Mouse (Mus musculus) NIH3T3 (cell line): ENCODE measurements around the gene Nfix.
A peak's percentile ranks its signal among the peaks of the same experiment; 100 is the strongest.
"Not testable (repeated sequence)": the region's sequence is repeated elsewhere in the genome, so short reads cannot be mapped to it uniquely, and the experiment has no call there.

Source experiments
- DNase-seq: peaks from one replicate; pipeline ENCODE4 v3.0.0-alpha.2; 2012; ENCODE audit warnings: low read depth

Nfix gene

GRCm38 (mm10) chr8:84700526-84700925, 99.6 kb downstream of the Nfix start:
- no peak for DNase-seq

- DNase-seq, result peak; percentile 74
Observed at GRCm38 (mm10) chr8:84699861-84700322, 100.3 kb downstream of the Nfix start.

- DNase-seq, result peak; percentile 71
Observed at GRCm38 (mm10) chr8:84698929-84699401, 101.2 kb downstream of the Nfix start.

- no peak for DNase-seq
Observed at GRCm38 (mm10) chr8:84698288-84698687, 101.9 kb downstream of the Nfix start.

- peak; percentile 71 for DNase-seq
Observed at GRCm38 (mm10) chr8:84697166-84698130, 102.7 kb downstream of the Nfix start.

GRCm38 (mm10) chr8:84695140-84695539, 105.0 kb downstream of the Nfix start:
- no peak for DNase-seq

GRCm38 (mm10) chr8:84693332-84693731, 106.8 kb downstream of the Nfix start:
- DNase-seq, result no peak

GRCm38 (mm10) chr8:84689091-84689915, 110.8 kb downstream of the Nfix start:
- peak; percentile 94 for DNase-seq

GRCm38 (mm10) chr8:84687705-84688100, 112.4 kb downstream of the Nfix start, which contains the start of gene Nacc1:
Gene Nacc1 (minus strand): TSS chr8:84687862.
- DNase-seq, result peak; percentile 95

- peak; percentile 64 for DNase-seq
Observed at GRCm38 (mm10) chr8:84687003-84687704, 113.0 kb downstream of the Nfix start.

- peak; percentile 79 for DNase-seq
Observed at GRCm38 (mm10) chr8:84686191-84687002, 113.7 kb downstream of the Nfix start, which contains the start of gene Trmt1. Gene Trmt1 (plus strand): TSS chr8:84686307.

- DNase-seq, result no peak
Observed at GRCm38 (mm10) chr8:84684537-84684936, 115.6 kb downstream of the Nfix start.

GRCm38 (mm10) chr8:84682257-84682656, 117.9 kb downstream of the Nfix start:
- no peak for DNase-seq

- no peak for DNase-seq
Observed at GRCm38 (mm10) chr8:84681476-84681875, 118.7 kb downstream of the Nfix start.

GRCm38 (mm10) chr8:84677305-84677704, 122.8 kb downstream of the Nfix start:
- no peak for DNase-seq

- DNase-seq, result not testable (repeated sequence)
Observed at GRCm38 (mm10) chr8:84670295-84671006, 129.7 kb downstream of the Nfix start.

- DNase-seq, result no peak
Observed at GRCm38 (mm10) chr8:84668731-84669485, 131.2 kb downstream of the Nfix start.

GRCm38 (mm10) chr8:84668081-84668480, 132.1 kb downstream of the Nfix start:
- DNase-seq, result no peak

GRCm38 (mm10) chr8:84665385-84665893, 134.7 kb downstream of the Nfix start:
- peak; percentile 54 for DNase-seq
